Mouse (Mus musculus): ENCODE measurements at regions not wholly inside any gene's neighbourhood (a gene's known extent, or its start where the extent isn't known, plus 50 kb on each side); places are given as distances from the start of the nearest gene placed in this dataset.
"Not testable (repeated sequence)": the region's sequence is repeated elsewhere in the genome, so short reads cannot be mapped to it uniquely, and the experiment has no call there.

DNA sequence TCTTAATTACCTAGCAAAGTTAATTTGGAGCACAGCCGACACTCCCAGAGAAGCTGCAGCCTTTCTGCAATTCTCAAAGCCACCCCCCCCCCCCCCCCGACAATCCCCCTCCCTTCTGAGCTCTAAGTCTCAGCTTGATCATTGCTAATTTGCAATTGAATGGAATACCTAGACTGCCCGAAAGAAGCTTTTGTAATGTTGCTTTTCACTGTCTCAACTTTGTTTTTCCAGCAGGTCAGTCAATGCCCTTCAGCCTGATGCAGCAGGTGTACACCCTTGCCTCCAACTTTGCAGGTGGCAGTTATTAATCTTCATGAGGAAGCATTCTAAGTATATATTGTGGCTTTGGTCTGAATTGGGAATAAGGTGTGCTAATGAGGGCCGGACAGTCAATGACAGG lies 1006.6 kb upstream of the Gm8797 start:
- DNase-seq: no peak

DNA sequence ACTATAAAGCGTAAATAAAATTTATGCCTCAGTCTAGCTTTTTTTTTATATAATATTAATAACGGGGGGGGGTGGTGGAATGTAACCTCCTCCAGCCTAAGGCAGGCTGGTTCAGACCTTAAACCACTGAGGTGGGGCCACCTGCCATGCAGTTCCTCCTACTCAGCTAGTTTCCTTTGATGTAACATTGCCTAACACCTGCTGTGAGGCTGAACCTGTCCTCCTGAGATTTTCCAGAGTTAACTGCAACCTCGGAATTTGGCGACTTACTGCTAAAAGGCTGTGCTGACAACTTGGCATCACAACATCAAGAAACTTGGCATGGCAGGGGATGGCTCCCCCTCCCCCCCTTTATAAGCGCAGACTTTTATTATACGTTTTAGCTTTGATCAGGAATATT lies 1006.0 kb upstream of the Gm8797 start:
- no peak for DNase-seq

DNA sequence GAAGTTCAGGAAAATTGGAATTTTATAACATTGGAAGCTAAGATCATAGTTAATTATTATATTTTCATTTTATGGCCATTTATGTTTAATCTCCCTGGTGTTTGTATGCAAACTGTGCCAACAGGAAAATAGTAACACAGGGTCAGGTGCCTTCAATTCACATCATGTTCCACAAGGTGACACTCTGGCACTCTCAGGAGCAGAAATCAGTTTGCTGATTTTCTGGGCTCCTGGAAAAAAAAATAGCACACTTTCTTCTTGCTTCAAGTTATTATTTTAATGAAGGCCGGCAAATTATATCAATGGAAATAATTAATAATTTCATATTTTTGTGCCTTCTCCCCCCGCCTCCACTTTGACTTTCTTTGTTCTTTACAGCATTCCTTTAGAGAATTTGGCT lies 994.5 kb upstream of the Gm8797 start:
- no peak for DNase-seq

DNA sequence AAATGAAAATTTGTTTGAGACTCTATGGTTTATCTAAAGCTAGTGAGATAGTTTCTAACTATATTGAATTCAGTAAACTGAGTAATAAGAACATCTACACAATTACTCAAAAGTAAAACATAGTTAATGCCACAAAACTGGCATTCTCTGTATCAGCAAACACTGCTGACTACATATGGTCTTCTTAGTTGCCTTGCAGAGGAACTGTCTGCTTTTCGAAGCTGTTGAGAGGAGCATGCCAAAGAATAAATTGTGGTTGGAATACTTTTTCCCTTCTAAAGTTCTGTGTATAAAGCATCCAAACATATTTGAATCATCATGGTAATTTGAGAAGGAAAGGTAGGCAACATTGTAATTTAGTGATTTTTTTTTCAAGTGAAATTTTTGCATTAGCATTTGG lies 993.5 kb upstream of the Gm8797 start:
- no peak for DNase-seq

DNA sequence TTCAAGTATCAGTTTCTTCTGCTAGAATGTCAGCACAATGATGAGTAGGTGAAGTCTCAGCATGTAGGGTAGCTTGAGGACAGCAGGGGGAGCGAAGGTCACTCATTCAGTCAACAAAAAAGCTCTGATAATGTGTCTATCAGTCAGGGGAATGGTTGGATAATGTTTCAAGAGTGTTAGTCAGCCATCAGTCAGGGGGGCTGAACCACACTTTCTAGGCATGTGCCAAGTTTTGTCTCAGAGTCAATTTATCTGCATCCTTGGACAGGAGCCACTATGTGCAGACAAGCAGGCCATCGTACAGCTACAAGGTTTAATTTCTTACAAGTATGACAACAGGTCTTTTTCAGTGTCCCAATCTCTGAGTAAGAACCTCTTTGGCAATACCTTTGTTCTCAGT lies 987.5 kb upstream of the Gm8797 start:
- no peak for DNase-seq

DNA sequence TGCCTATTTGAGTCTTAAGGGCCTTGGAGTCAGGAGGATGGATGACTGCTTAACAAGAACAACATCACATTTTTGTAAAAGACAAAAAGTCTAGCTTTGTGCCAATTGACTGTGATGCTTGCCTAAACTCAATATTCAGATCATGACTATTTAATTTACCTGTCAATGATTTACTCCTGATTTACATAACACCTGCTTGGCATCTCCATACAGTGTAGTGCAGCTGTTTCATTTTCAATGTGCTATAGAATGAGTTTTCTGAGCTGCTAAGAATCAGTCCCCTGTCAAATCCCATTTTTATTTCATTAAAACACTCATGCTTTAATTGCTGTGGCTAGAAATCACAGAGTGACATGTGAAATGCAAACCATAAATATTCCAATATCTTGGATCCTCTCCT lies 974.0 kb upstream of the Gm8797 start:
- DNase-seq: no peak

DNA sequence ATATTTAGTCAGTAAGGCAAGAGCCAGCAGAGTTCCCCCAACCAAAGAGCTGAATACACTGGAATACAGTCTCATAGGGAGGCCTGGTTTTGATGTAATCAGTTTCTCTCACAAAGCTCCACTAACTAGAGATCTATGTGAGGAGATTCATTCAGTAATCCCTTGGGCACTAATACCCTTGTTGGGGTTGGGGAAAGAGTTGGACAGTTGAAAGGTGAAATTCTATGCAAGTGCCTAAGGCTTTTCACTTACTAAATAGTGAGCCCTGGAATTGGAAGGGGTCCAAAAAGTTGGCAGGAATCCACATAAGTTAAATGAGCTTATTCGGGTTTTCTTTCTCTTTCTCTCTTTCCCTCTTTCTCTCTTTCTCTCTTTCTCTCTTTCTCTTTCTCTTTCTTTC lies 965.4 kb upstream of the Gm8797 start:
- no peak for DNase-seq

DNA sequence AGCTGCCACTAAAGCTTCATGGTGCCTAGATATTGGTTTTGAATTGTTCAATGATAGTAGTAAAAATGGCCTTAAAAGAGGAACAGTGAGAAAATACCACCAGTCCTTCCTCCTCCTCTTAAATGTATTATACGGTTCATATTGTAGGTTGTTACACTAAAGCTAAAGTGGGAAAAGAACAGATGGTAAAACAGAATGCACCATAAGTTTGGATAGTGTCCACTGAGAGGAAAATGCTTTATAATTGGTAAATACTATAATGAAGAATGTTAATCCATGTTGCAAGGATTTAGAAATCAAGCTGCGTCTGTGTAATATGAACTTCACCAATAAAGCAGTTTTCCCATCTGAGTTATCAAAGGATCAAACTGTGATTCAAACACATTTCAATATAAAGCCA lies 957.5 kb upstream of the Gm8797 start:
- DNase-seq: no peak

DNA sequence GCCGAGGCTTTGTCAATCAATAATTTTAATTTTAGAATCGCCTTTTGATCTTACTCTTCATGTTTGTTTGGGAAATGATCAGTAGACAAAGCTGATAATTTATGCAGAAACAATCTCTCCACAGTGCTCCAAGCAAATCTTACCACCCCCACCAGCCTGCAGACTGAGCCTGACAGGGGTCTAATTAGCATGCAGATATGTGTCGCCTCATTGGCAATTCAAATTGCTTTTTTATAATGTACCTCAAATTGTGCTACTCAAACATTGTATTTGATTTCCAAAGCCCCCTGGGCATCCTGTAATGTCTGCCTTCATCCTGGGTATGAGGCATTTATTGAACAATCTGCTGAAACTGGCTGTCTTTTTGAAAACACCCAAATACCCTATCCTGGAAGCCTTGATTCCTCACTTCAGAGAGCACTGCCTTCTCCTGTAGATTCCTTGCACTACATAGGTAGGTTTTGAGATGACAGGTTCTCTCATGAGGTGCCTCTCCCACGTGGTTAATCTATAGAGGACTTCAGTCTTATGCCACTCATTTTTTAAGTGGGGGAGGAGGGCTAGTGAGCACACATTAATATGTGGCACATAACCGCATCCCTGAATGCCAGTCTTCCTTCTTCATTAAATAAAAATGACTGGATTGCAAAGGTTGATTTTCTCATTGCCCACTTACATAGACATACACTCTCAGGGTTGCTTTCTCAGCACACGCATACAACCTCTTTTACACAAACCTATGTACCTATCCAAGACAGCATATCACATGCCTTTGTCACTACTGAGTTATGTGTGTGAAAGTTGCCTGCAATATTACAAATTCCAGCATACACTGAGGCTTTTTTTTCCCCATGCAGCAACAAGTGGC lies 954.3 kb upstream of the Gm8797 start:
- DNase-seq: no peak

DNA sequence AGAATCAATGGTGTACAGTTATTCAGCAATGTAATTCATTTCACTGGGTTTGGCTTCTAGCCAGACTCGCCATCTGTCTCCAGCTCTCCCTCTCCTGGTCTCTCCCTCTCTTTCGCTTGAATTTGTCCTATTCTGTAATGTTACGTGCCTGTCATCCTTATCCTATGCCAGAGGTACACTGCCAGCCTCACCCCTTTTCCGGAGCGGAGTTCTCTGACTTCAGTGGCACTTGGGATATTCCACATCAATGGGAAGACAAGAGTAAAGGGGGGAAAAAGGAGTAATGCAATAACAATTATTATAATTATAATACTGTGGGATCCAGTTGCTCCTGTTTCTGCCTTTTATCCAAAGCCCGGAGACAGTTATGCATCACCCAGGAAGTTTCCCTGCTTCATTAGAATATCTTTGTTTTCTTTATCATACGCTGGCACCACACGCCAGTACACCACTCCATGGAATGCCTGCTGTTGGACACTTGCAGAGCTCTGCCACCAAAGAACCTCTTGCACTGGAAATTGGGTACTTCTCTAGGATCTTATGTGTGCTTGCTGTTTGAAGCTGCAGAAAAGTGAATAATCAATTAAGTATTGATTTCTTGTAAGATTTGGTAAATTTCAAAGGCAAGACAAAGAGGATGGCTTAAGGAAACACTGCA lies 953.6 kb upstream of the Gm8797 start:
- peak; percentile 61 for DNase-seq

DNA sequence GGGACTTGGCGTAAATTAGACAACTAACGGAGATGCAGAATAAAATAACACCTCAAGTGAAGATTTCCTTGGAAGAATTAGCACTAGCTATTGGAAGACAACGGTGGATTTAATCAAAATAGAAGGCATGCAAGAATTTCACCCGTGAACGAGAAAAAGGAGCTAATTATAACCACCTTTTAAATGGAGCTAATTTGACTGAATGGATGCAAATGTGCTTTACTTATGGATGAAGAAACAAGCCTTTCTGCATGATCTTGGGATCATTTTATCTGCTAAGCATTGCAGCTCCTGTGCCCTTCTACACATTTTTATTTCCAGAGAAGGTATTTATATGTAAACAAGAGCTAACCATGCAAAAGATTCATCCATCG lies 953.1 kb upstream of the Gm8797 start:
- DNase-seq: no peak

DNA sequence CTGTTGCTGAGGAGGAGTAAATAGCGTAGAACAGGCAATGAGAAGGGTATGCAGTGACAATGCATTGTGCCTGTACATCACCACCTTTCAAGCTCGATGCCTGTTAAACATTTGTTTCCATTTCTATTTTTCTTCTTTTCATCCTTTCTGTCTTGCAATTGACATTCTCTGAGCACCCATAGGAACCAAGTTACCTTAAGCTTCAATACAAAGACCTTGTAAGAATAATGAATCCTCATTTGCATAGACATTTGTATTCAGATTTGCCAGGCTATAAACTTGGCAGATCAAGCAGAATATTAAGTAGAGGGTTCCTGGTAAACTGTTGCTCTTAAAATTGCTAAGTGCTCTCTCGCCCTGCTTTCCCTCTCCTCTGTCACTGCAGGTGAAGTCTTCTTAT lies 952.2 kb upstream of the Gm8797 start:
- DNase-seq: no peak

DNA sequence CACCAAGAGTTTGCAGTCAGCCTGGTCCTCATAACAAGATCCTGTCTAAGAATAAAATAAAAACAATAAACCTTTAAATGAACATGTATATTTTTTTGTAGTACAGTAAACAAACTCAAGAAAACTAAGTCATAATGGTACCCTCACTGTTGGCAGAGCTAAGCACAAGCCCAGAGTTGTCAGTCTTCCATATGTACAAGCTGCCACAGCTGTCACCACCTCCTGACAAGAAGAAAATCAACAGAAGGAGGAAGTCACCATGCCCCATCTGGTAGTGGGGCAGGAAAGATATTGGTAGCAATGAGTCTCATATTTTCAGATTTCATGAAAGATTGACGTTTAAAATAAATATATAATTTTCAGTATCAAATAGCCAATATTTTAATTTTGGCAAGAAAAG lies 916.1 kb upstream of the Gm8797 start:
- no peak for DNase-seq

DNA sequence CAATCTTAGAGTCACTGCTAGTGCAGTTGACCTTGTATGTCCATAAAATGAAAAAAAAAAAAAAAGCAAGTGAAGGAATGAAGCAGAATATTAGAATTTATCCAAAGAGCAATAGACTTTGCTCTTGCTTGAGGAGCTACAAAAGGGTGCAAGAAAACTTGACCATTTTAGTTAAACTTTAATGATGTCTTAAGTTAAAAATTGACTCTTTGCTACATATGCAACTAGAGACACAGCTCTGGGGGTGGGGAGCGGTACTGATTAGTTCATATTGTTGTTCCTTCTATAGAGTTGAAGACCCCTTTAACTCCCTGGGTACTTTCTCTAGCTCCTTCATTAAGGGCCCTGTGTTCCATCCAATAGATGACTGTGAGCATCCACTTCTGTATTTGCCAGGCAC lies 915.0 kb upstream of the Gm8797 start:
- DNase-seq: no peak

DNA sequence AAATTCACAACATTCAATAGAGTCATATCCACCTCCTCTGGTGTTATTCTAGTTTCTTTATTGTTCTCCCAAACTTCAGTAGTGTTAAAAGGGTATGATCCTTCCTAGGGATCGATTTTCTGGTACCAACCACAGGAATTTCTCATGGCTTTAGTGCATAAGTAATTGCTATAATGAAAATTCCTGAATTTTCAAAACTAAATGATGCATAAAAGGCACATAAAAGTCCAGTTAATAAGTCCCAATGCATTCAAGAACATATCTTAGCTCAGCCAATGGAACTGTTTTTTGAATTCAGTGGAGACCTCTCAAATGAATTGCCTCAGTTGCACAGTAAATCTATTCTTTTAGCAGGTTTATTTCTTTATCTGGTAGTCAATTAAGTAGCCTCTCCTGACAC lies 913.7 kb upstream of the Gm8797 start:
- no peak for DNase-seq

DNA sequence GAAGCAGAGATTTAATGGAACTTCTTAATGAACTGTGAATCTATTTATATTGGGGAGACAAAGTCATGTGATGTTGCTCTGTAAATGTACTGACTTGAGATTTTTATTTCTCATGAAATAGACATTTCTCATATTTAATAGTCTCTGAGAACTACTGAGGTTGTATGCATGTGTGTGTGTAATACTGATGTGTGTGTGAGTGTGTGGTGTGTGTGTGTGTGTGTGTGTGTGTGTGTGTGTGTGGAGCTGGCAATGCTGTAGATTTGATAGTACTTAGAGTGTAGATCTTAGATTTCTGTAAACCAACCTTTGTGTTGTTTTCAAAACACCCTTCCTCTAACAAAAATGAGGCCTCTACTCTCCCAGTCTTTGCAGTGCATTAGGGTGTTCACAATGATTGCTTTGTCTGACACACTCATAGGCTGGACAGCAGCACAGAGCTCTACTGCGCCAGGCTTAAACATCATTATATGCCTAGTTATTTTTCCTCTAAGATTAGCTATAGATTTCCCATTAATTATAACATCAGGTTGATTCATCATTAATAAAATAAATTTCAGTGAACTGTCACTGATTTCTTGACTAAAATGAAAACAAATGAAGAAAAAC lies 895.5 kb upstream of the Gm8797 start:
- DNase-seq: no peak

DNA sequence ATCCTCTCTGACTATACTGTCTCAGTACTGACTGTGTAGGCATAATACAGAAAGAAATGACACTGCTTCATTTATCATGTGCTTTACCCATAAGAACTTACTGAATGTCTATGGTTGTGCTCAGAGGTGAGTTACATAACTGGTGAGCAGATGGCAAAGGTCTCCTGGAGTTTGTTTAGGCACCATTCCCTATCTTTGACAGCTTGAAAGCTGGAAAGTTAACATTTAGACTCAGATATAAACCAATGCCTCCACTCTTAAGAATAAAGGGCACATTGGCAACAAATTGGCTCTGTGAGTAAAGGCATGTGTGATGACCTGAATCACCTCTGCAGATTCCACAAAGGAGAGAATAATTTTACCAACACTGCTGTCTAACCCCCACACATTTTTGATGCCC lies 894.0 kb upstream of the Gm8797 start:
- no peak for DNase-seq

DNA sequence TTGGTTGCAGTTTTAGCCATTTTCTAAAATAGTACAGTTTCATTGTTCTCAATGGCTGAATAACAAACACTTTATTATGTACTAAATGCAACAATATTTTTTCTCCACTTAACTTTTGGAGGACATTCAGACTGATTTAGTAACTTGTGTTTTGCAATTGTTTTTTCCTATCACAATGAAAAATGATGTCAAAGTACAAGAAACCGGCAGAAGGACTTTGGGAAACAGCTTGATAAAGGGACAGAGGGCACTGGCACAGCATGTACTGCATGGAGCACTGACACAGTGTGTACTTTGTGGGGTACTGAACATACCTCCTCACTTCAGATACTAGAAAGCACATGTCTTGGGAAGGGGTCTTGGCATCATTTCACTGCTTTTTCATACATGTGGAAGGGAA lies 884.4 kb upstream of the Gm8797 start:
- no peak for DNase-seq

DNA sequence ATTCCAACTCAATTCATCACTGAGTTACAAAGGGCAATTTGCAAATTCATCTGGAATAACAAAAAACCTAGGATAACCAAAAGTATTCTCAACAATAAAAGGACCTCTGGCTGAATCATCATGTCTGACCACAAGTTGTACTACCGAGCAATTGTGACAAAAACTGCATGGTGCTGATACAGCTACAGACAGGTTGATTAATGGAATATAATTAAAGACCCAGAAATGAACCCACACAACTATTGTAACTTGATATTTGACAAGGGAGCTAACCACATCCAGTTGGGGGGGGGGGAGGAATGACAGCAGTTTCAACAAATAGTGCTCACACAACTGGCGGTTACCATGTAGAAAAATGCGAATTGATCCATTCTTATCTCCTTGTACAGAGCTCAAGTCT lies 864.7 kb upstream of the Gm8797 start:
- no peak for DNase-seq

DNA sequence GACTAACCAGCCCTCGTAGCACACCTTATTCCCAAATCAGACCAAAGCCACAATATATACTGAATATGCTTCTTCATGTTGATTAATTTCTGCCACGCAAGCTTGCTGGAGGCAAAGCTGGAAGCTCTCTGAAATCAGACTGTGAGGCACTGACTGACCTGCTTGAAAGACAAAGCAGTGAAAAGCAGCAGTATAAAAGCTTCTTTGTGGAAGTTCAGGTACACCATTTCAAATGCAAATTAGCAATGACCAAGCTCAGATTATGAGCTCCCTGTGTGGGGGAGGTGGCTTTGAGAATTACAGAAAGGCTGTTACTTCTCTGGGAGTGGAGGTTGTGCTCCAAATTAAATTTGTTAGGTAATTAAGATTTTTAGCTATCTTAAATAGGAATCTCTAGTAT lies 857.5 kb upstream of the Gm8797 start:
- DNase-seq: no peak

DNA sequence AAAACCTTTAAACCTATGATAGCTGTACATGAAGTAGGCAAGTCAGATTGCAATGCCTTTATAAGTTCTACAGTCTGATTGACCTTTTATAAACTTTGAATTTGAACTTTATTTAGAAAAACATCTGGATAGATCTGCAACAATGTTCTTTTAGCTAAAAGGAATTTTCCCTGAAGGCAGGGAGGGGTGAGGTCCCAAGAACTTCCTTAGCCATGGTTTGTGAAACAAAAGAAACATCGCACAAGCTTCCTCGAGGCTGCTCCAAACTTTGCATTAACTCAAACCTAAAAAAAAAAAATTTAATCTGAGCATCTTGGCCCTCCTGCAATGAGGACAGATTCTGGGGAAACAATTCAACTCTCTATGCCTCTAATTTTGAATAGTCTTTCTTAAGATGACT lies 854.8 kb upstream of the Gm8797 start:
- DNase-seq: no peak

DNA sequence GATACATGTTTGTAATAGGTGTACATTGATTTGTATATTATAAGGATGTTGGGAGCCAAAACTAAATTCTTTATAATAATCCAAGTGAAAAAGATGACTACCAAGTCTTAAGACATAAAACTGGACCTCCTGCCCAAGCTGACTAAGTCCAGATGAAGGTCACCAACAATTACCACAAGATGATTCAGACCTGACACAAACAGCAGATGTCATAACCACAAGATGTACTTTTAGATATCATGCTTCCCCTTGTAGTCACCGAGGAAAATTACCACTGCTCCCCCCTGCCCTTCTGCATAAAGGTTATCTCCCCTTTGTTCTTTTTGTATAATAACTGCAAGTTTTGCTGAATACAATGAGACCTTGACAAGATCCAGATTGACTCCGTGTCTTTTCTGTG lies 843.0 kb upstream of the Gm8797 start:
- not testable (repeated sequence) for DNase-seq

DNA sequence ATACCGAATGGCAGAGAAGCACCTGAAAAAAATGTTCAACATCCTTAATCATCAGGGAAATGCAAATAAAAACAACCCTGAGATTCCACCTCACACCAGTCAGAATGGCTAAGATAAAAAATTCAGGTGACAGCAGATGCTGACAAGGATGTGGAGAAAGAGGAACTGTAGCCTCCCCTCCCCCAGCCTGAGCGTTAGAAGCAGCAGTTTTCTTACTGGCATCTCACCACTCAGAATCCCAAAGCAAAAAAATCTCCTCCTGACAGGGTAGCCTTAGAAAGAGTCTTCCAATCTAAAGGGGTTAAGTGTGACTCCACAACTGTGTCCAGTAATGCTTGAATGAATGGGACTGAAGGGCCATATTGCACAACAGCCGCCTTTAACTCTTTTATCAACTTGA lies 819.9 kb upstream of the Gm8797 start:
- DNase-seq: not testable (repeated sequence)

DNA sequence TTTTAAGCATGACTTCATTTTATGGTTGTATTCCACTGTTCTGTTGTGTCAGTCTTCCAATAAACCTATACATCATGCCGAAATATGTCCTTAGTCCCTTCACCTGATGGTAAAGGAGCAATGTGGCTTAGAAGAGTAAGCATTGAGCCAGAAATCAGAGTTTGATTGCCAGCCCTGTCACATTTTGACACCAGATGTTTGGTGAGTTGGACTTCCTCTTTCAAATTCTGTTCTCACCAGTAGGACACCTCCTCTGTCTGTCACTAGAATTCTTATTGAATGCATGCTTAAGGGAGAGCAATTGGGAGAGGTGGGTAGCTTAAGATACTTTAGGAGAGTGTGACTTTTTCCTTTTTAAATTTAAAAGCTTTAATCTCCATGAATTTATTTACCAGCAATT lies 779.1 kb upstream of the Gm8797 start:
- DNase-seq: no peak
